Mouse (Mus musculus): ENCODE results near the gene Pibf1.

- TF ChIP-seq EP300 (IDR thresholded peaks at IDR 0.05; ENCODE audit: low read depth) = no peak
- TF ChIP-seq CTCF (IDR thresholded peaks at IDR 0.05; ENCODE audit: low read depth) = no peak
Measured at GRCm38 (mm10) chr14:99126713-99127112, 27.5 kb downstream of the Pibf1 start.

Data from heart, postnatal 0 days (tissue).